Mouse (Mus musculus) heart, postnatal 10 days (tissue): ENCODE results near the gene Gm29427. TPM values are rescaled to one million over a fixed set of nuclear protein-coding genes. Genes with fewer than 3 reads are reported as not detected.
A peak's percentile ranks its signal among the peaks of the same experiment; 100 is the strongest.
"Not testable (repeated sequence)": the region's sequence is repeated elsewhere in the genome, so short reads cannot be mapped to it uniquely, and the experiment has no call there.

Experiments used
- DNase-seq, 2 experiments: peaks; one replicate each; pipeline ENCODE4 v3.0.0; 2021
- intact Hi-C: fragments of 180-260 bp; cut with DNase I; formaldehyde crosslinking; loops from one replicate; pipeline ENCODE4 v1.15.1; 2025
- total RNA-seq, 2 experiments: library from RNA; stranded (reverse); gene quantifications; 2 replicates each; pipeline ENCODE4 v1.2.3; 2021

Gene Gm29427
- total RNA-seq, 2 experiments from 2014 or later, result not detected

- intact Hi-C loops, result no loop called here
- DNase-seq, result no peak
Observed at GRCm38 (mm10) chr1:130678551-130678950, 37.0 kb downstream of the Gm29427 start.

GRCm38 (mm10) chr1:130663576-130663975 lies 52.0 kb downstream of the Gm29427 start:
- DNase-seq, intact Hi-C loops: not testable (repeated sequence)

DNA sequence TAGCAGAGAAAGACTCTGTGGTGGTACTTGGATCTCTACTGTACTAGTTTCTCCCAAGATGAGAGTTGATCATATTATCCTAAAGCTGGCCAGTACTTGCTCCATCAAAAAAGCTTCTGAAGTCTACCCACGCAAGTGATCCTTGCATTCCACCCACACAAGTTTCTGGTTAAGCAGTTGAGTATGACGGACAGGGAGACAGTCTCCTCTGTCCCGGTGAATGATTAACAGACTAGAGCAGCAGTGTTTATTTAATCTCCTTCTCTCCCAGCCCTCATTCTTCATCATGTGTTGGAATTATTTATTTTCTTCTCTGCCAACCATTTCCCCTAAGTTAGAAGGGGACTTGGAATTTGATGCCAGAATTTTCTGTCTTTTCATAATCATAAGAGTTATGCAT lies 54.1 kb downstream of the Gm29427 start, which contains the start of gene C4bp:
Gene C4bp, minus strand, starts transcription at position 179 of the 400 bp plus-strand sequence.
- no peak for DNase-seq
- intact Hi-C loops, result no loop called here

GRCm38 (mm10) chr1:130659641-130660040 lies 56.0 kb downstream of the Gm29427 start:
- DNase-seq, intact Hi-C loops: not testable (repeated sequence)

DNA sequence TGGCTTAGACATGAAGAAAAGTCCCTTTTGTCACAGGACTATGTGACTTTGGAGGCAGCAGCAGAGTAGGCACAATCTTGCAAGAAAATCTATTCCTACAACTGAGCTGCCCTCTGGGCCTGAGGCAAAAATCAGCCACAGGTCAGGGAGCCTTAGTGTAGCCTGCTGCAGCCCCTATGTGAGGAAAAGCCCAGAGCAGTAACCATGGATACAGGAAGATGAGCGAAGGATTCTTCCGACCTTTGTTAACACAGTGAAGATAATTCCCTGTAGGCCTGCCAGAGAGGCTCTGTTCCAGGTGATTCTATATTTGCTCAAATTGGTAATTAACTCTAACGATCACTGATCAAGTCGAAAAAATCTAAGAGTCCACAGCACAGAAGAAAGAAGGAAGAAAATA lies 71.5 kb downstream of the Gm29427 start:
- DNase-seq, result peak in 1 of 2 experiments; percentile 4
- intact Hi-C loops, result no loop called here

DNA sequence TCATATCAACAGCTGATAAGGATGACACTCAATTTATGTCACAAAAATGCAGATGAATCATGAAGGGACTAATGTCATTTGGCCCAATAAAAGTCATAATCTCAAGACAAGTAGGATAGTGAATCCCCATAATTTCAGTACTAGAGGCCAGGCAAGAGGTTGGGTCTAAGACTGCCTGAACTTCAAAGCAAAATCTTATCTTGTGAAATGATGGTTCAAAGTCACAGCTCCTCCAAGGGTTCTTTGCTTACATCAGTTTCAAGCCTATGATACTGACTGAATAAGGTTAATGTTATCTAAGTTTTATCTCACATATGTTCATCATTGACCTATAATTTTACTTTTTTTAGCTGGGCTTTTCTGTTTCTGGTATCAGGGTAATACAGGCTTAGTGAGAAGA lies 74.6 kb downstream of the Gm29427 start:
- DNase-seq, result no peak
- intact Hi-C loops, result no loop called here

DNA sequence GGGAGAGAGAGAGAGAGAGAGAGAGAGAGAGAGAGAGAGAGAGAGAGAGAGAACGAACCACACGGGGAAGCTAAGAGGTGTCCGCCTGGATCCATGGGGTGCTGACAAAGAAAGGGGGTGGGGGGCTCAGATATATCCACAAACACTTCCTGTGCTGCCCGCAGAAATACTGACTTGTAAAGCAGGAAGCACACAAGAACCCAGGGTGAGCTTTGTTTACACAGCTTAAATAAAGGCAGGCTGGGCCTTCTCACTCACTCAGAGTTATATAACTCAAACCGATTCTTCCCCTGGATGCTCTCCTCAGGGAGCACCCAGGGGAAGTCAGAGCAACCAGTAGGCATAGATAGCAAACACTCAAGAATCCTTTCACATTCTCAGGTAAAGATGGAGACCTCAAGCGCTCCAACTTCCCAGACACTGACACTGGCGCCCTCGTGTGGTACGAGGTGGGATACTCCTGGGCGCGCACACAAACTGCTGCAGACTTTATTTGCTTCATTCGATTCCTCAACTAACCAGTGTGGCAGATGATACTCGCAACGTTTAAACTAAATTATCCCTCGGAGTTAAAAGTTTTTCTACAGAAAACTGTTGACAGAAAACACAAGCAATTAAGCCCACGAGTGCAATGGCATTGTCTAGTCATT lies 81.7 kb downstream of the Gm29427 start:
- intact Hi-C loops, result loop anchor here (1.0 to 5.0 kb wide), 2 partner anchors 52 to 86 kb away; no protein-coding TSS in a partner anchor
- DNase-seq, result peak; percentile 72 to 84

- no peak for DNase-seq
- intact Hi-C loops, result loop anchor here (5.0 kb wide), 1 partner anchor 51 kb away; no protein-coding TSS in a partner anchor
Observed at GRCm38 (mm10) chr1:130633316-130633715, 82.3 kb downstream of the Gm29427 start.

GRCm38 (mm10) chr1:130629521-130629920 lies 86.1 kb downstream of the Gm29427 start, which contains the start of gene Zp3r:
Zp3r (minus strand) TSS chr1:130629621.
- intact Hi-C loops, result no loop called here
- no peak for DNase-seq

Other genes starting within 250 kb of the Gm29427 start
- gene Zp3r, start 86.2 kb downstream of the Gm29427 start, total RNA-seq, result not detected
- not detected for gene C4bp, start 54.2 kb downstream of the Gm29427 start, total RNA-seq
- 1 to 10 TPM; 5.6 to 7.0 TPM for gene Yod1, start 1.5 kb upstream of the Gm29427 start, total RNA-seq
- 10 to 100 TPM; 40.5 to 42.7 TPM for gene Pfkfb2, start 13.5 kb upstream of the Gm29427 start, total RNA-seq
- gene AA986860, start 16.2 kb upstream of the Gm29427 start, total RNA-seq, result under 1 TPM; 0.57 to 0.62 TPM
- under 1 TPM; 0.19 to 0.20 TPM for gene Fcamr, start 85.1 kb upstream of the Gm29427 start, total RNA-seq
- not detected for gene Pigr, start 110.9 kb upstream of the Gm29427 start, total RNA-seq
- under 1 TPM; 0.47 to 0.86 TPM for gene Fcmr, start 149.9 kb upstream of the Gm29427 start, total RNA-seq
- not detected for gene Il24, start 171.7 kb upstream of the Gm29427 start, total RNA-seq
- not detected for gene Il20, start 195.7 kb upstream of the Gm29427 start, total RNA-seq
- gene Il19, start 224.3 kb upstream of the Gm29427 start, total RNA-seq, result not detected